Mouse (Mus musculus): Measurements from ENCODE around the gene Ankrd34c.

Ankrd34c gene

GRCm38 (mm10) chr9:89678974-89679373 is 59.3 kb downstream of the Ankrd34c start:
- DNase-seq (ENCODE audit: low spot score in 2 of 2): no peak

All from frontal cortex, postnatal 25 days (tissue).